Mouse (Mus musculus) thymus, adult 2 months (tissue): ENCODE results near the gene Tmtc1. TPM values are rescaled to one million over a fixed set of nuclear protein-coding genes. Genes with fewer than 3 reads are reported as not detected.

Source experiments
- DNase-seq: peaks from one replicate; pipeline ENCODE4 v3.0.0; 2021
- H3K27ac ChIP-seq: fragments of 200-500 bp; 2 replicates; pipeline ENCODE4 v1.5.1; 2012; ENCODE audit warnings: low read length, control low read depth; ENCODE audit not compliant: control insufficient read depth, insufficient read depth
- H3K27me3 ChIP-seq: fragments of 200-500 bp; 2 replicates; pipeline ENCODE4 v1.6.1; 2012; ENCODE audit warnings: mild to moderate bottlenecking, low read length, moderate library complexity, mixed read lengths; ENCODE audit not compliant: control insufficient read depth, insufficient read depth
- H3K36me3 ChIP-seq: fragments of 200-500 bp; 2 replicates; pipeline ENCODE4 v1.6.1; 2012; ENCODE audit warnings: mild to moderate bottlenecking, low read length, moderate library complexity; ENCODE audit not compliant: control insufficient read depth, insufficient read depth
- H3K4me1 ChIP-seq: fragments of 200-500 bp; replicated peaks from 2 replicates; pipeline ENCODE4 v1.6.1; 2012; ENCODE audit warnings: low read length; ENCODE audit not compliant: control insufficient read depth, insufficient read depth
- H3K4me3 ChIP-seq: fragments of 200-500 bp; 2 replicates; pipeline ENCODE4 v1.5.1; 2012; ENCODE audit warnings: mild to moderate bottlenecking, low read length, control low read depth, moderate library complexity; ENCODE audit not compliant: control insufficient read depth, insufficient read depth
- CTCF ChIP-seq: fragments of 200-500 bp; IDR thresholded peaks from 2 replicates; pipeline ENCODE4 v1.5.1; 2012; ENCODE audit warnings: mild to moderate bottlenecking, control low read depth, low read length, moderate library complexity, borderline replicate concordance; ENCODE audit not compliant: control insufficient read depth, poor library complexity, insufficient read depth; ENCODE audit errors: extremely low read depth
- POLR2A ChIP-seq: fragments of 200-500 bp; IDR thresholded peaks from 2 replicates; pipeline ENCODE4 v1.6.1; 2012; ENCODE audit warnings: mild to moderate bottlenecking, low read length, control low read depth, moderate library complexity; ENCODE audit not compliant: control insufficient read depth, poor library complexity, insufficient read depth; ENCODE audit errors: extremely low read depth
- WGBS: fragments of 180-500 bp; shearing (Covaris S2); methylation state at CpG from one replicate; pipeline ENCODE4 v1.1.7; 2018; 5-methylcytosine and 5-hydroxymethylcytosine counted together
- polyA plus RNA-seq: library from polyadenylated mRNA; depleted of rRNA; stranded (reverse); fragments of >200 nt; gene quantifications from 2 replicates; pipeline ENCODE4 v1.2.3, GENCODE M21; 2012

Gene Tmtc1
- polyA plus RNA-seq, 1 experiment, result 6.4 TPM

DNA sequence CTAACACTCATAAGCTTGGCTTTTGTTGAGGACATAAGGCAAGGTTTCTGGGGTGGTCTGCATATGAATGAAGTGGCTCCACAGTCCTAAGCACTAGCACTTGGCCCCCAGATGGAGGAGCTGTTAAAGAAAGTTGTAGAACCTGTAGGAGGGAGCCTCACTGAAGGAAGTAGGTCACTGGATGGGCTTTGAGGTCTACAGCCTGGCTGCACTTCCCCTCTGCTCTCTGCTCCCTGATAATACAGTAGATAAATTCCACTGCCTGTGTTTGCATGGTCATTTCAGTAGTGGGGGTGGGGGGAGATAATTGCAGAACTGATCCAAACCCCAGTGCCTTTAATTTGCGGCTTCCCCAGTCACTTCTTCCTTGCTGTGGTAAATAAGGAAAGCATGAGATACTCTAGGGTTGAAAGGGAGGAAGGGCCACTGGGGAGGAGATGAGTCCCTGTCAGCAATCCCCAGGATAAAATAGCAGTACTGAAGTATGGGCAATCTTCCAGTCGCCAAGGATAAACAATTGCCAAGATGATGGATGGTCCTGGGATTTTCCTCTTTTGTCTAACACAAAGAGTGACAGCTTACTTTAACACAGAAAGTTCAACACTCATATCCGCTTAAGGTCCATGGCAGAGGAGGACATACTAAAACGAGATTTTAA, 160.8 kb downstream of the Tmtc1 start:
- H3K4me1 ChIP-seq, result no peaks in the 10 kb centered on the region
- WGBS, result 72% methylated on average over 4 of the region's 4 CpGs
- no peak for DNase-seq
- H3K27me3 ChIP-seq, result no peaks in the 10 kb centered on the region
- TF ChIP-seq CTCF (no peak), POLR2A (no peak)
- no peak overlapping the region for H3K4me3 ChIP-seq
- no peak overlapping the region for H3K27ac ChIP-seq
- no peaks in the 10 kb centered on the region for H3K36me3 ChIP-seq

GRCm38 (mm10) chr6:148279240-148279639, 164.9 kb downstream of the Tmtc1 start:
- Histone ChIP-seq H3K4me1 (no peaks in the 10 kb centered on the region; the same call in 1 of the 2 replicates), H3K36me3 (no peaks in the 10 kb centered on the region), H3K27ac (no peak overlapping the region), H3K4me3 (no peak overlapping the region), H3K27me3 (no peaks in the 10 kb centered on the region)
- 94% methylated on average over 6 of the region's 6 CpGs for WGBS
- TF ChIP-seq CTCF (no peak), POLR2A (no peak)
- DNase-seq, result no peak

GRCm38 (mm10) chr6:148276418-148276817, 167.8 kb downstream of the Tmtc1 start:
- Histone ChIP-seq H3K4me1 (no peaks in the 10 kb centered on the region; the same call in 1 of the 2 replicates), H3K27ac (no peak overlapping the region), H3K4me3 (no peak overlapping the region), H3K27me3 (no peaks in the 10 kb centered on the region), H3K36me3 (no peaks in the 10 kb centered on the region)
- no peak for DNase-seq
- WGBS, result 88% methylated on average over 1 of the region's 1 CpGs
- TF ChIP-seq CTCF, result no peak
- no peak for TF ChIP-seq POLR2A

DNA sequence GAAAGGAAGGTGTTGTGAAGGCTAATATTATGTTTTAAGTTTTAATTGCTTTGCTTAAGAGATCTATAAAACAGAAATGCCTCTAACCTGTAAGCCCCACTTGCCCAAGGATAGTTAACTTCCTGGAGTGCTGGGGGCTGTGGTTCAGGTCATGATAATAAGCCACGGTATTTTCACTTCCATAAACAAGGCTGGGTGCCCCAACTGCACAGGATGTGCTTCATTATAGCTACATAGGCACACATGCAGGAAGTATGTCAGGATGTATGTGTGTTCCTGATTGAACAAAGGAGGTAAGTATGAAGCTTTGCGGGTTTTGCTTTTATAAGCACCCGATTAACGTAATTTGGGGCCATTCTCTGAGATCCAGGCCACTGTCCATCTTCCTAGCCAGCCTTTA, 169.1 kb downstream of the Tmtc1 start:
- no peak for DNase-seq
- Histone ChIP-seq H3K4me1 (no peaks in the 10 kb centered on the region; the same call in 1 of the 2 replicates), H3K27ac (no peak overlapping the region), H3K4me3 (no peak overlapping the region), H3K27me3 (no peaks in the 10 kb centered on the region), H3K36me3 (no peaks in the 10 kb centered on the region)
- no peak for TF ChIP-seq POLR2A
- no peak for TF ChIP-seq CTCF
- WGBS, result 41% methylated on average over 4 of the region's 4 CpGs

GRCm38 (mm10) chr6:148260729-148261101, 183.5 kb downstream of the Tmtc1 start:
- H3K27me3 ChIP-seq, result no peaks in the 10 kb centered on the region
- H3K4me1 ChIP-seq, result no peaks in the 10 kb centered on the region
- H3K4me3 ChIP-seq, result no peak overlapping the region
- no peak overlapping the region for H3K27ac ChIP-seq
- WGBS, result 97% methylated on average over 6 of the region's 6 CpGs
- H3K36me3 ChIP-seq, result no peaks in the 10 kb centered on the region
- no peak for DNase-seq
- no peak for TF ChIP-seq POLR2A
- no peak for TF ChIP-seq CTCF

DNA sequence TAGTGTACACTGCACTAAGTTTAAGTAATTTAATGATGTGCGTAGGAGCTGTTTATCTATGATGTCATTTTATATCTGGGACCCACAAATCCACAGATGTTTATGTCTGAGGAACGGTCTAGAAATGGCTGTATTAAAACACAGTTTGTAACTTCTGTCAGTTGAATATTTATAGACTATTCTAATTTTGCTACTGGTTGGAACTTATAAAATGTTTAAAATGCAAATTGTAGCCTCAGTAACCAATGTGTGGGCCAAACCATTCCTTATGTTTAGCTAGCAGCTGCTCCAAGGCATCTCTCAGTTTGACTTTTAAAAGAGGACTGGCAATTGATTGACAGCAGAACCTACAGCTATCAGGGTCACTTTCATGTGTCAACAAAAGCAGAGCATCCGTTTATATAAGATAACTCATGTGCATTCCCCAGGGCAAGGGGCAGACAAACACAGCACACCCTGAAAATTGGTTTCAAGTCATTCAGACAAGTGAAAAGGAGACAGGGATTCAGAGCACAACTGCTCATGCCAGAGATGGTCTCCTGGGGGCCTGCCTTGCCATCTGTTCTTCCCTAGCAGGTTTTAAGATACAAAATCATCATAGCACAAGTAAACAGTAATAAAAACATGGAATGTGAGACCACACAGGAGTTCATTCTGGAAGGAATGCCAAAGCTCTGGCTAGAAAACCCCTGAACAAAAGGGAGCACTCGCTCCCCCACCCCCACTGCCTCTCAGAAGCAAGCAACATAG, 184.0 kb downstream of the Tmtc1 start:
- no peak for DNase-seq
- Histone ChIP-seq H3K4me1 (no peaks in the 10 kb centered on the region), H3K36me3 (no peaks in the 10 kb centered on the region), H3K27me3 (no peaks in the 10 kb centered on the region), H3K4me3 (no peak overlapping the region), H3K27ac (no peak overlapping the region)
- 92% methylated on average over 4 of the region's 4 CpGs for WGBS
- TF ChIP-seq POLR2A (no peak), CTCF (no peak)

DNA sequence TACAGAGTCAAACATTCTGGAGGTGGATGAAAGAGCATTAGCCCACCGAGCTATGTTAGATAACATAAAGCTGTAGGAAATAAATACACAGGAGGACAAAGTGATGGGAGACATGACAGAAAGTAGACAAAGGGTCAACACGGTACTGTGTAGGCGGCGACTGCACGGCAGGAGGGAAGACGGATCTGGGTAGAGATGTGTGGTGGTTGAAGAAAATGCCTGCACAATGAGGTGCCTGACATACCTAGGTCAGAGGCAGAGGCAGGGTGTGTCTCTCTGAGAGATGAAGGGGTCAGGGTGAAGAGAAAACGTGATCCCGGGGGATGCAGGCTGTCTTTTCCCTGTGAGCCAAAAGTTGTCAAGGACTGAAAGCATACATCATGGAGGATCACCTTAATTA, 185.1 kb downstream of the Tmtc1 start:
- WGBS, result 98% methylated on average over 8 of the region's 8 CpGs
- H3K4me3 ChIP-seq, result no peak overlapping the region
- no peaks in the 10 kb centered on the region for H3K36me3 ChIP-seq
- H3K27ac ChIP-seq, result no peak overlapping the region
- TF ChIP-seq POLR2A (no peak), CTCF (no peak)
- no peaks in the 10 kb centered on the region for H3K27me3 ChIP-seq
- DNase-seq, result no peak
- H3K4me1 ChIP-seq, result no peaks in the 10 kb centered on the region
